Mouse (Mus musculus) bone marrow macrophage, adult 2 months (primary cell): ENCODE measurements around the gene Cry2.

Experiments used
- CTCF ChIP-seq: IDR thresholded peaks from 2 replicates; pipeline ENCODE4 v1.5.1; 2012; ENCODE audit warnings: low read depth, mild to moderate bottlenecking, low read length, moderate library complexity
- POLR2A ChIP-seq: IDR thresholded peaks from 2 replicates; pipeline ENCODE4 v1.6.1; 2012; ENCODE audit warnings: mild to moderate bottlenecking, low read depth, low read length, borderline replicate concordance

DNA sequence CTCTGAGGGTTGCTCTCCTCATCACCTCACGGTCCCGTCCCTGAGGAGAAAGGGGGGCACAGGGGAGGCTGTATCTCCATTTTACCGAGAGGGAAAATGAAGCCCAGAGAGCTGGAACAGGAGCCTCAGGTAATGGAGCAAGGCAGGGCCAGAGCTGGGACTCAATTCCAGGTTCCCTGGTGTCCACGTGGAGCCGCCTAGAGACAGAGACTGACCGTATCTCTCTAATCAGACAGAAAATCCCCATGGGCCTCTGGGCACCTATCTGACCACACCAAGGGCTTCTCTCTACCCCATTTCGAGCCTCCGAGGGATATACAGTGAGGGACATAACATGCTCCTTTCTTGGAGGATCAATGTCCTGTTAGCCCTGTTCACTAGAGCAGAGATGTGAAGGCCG is 10.7 kb downstream of the Cry2 start:
- no peak for TF ChIP-seq CTCF
- TF ChIP-seq POLR2A, result no peak
